Mouse (Mus musculus) left cerebral cortex, adult 18-20 months (tissue): ENCODE measurements at regions not wholly inside any gene's neighbourhood (a gene's known extent, or its start where the extent isn't known, plus 50 kb on each side); places are given as distances from the start of the nearest gene placed in this dataset.
A peak's percentile ranks its signal among the peaks of the same experiment; 100 is the strongest.

ENCODE experiments used
- DNase-seq, 2 experiments: peaks; one replicate each; pipeline ENCODE4 v3.0.0; 2021 to 2022; ENCODE audit warnings: low spot score in 2 of 2, mixed read lengths in 1 of 2

DNA sequence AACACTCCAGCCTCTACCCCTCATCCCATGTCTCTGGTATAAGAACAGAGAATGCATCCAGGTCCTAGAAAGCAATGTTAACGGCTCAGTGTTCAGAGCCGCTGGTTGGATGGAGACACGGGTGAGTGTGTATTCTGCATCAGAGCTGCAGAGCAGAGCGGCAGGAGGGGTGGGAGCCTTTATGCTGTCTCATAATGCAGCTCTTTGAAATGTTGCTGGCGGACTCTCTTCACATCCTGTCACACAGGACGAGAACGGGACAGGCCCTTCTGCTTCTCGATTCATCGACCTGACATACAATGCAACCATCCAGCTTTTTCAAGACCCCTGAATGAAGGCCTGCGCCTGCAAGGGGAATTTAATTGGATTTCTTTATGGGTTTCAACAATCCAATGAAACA is 507.2 kb downstream of the Ccdc171 start:
- DNase-seq = no peak

DNA sequence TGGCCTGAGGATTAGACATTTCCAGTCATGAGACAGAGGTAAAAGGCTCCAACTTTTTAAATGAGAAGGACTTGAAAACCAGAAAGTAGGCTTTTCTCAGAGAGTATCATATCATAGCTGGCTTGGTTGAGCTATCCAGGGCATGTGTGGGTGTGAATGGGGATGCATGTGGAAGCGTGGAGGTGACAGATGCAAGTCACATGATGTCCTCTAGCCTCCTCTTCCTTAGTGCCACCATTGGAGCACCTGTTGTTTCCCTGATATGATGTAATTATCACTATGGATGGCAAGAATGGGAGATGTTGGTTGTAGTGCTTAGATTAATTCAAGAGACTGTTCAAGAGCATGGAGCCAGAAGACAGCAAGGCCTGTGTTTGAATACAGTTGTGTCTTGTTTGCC is 510.0 kb downstream of the Ccdc171 start:
- DNase-seq = no peak

- no peak for DNase-seq
Measured at GRCm38 (mm10) chr4:84037535-84037934, 512.2 kb downstream of the Ccdc171 start.

GRCm38 (mm10) chr4:84050243-84050642 is 524.9 kb downstream of the Ccdc171 start:
- DNase-seq = no peak

DNA sequence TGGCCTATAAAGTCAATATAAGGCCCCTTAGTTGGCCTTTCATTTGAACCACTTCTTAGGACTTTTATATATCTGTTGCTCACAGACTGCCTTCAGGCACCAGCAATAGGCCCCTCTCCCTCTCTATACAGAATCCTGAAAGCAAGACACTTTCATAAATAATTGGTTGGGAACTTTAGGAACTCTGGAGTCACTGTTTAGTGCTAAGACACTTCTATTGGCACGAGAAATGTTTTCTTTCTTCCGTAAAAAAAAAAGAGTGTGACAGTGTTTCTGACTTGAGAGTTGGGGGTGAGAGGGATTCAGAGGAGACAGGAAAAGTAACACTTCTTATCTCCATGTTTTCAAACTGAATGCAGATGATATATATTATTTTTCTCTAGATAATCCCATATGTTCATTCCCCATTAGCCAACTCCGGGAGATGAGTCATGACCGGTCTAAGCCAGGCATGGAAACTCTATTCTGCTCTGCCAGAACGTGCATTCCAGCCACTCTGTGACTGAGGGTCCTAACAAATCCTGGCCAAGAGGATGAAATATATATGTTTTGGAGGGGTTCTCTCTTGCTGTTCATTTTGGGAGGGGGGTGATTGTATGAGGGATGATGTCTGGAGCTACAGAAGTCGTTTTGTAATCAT is 531.6 kb downstream of the Ccdc171 start:
- DNase-seq = no peak

DNA sequence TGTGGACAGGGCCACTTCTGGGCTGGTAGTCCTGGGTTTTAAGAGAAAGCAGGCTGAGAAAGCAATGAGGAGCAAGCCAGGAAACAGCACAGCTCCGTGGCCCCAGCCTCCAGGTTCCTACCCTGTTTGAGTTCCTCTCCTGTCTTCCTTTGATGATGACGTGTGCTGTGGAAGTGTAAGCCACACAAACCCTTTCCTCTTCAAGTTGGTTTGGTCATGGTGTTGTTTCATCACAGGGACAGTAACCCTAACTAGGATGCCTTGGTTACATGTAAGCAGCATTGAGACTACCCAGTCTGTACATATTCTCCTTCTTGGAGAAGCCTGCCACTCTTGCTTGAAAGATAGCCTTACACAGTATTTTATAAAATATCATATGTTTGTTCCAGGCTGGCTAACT is 534.8 kb downstream of the Ccdc171 start:
- DNase-seq = no peak

DNA sequence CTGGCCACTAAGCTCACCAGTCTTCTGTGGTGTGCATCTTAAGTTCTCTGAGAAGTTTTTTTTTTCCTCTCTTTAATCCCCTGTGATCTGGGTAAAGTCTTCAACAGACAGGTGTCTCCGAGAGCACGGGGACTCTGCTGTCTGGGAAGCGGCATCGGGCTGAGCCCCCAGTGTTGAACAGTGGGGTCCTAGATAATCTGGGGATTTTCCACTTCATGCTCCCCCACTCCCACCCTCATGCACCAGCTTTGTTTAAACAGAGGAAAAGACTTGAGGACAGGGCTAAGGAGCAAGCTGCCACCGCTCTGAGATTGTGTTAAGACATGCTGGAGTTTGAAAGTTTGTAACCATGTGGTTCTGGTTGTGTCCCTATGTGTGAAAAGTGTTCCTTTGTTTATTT is 538.4 kb downstream of the Ccdc171 start:
- no peak for DNase-seq

GRCm38 (mm10) chr4:84064614-84065456 is 539.5 kb downstream of the Ccdc171 start:
- DNase-seq = peak; percentile 77 to 87

- DNase-seq = no peak
Measured at GRCm38 (mm10) chr4:84065457-84066124, 540.2 kb downstream of the Ccdc171 start.

DNA sequence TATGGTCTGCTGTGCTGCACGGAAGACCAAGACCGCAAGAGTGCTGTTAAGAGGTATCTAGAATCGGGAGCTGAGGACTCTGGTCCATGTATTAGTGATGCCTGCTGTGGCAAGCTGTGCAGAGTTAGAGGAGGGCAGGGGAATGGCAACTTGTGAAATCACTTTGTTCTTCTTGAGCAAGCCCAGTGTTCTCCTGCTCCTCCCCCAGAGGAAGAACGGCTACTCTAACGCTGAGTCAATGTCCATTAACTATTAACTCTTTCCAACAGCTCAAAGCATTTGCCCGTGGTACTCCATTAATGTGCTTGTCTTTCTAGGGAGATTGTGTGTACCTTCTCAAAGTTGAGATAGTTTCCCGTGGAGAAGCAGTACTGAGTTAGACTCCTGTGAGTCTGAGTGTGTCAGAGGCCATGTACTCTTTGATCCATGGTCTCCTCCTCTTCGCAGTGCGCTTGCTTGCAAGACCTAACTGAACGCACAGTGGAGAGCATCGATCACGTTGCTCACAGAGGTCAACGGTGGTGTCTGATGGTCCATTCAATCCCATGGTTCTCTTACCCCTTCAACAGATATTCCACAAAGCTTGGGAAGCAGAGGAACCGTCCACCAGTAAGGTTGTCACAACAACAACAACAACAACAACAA is 542.7 kb downstream of the Ccdc171 start:
- DNase-seq = no peak

- no peak for DNase-seq
Measured at GRCm38 (mm10) chr4:84068947-84069663, 543.8 kb downstream of the Ccdc171 start.

- DNase-seq = no peak
Measured at GRCm38 (mm10) chr4:84069681-84070080, 544.3 kb downstream of the Ccdc171 start.

DNA sequence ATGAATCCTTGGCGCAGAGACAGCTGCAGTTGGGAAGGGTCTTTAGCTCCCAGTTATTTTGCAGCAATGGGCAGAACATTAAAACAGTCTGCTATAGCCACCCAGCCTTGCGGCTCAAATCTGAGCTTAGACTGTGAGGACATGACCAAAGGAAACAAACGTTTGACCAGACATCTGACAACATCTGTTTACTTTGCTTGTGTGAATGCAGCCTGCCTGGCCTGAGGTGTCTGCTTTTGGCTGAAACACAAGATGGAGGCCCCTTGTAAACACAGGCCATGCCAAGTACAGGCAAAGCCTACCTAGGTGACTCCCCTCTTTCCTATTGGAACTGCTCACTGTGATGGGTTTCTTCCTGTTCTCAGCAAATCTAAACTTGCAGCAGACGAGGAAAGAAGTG is 544.7 kb downstream of the Ccdc171 start:
- no peak for DNase-seq

- DNase-seq = no peak
Measured at GRCm38 (mm10) chr4:84072096-84072495, 546.8 kb downstream of the Ccdc171 start.

- DNase-seq = no peak
Measured at GRCm38 (mm10) chr4:84076526-84076925, 551.2 kb downstream of the Ccdc171 start.

DNA sequence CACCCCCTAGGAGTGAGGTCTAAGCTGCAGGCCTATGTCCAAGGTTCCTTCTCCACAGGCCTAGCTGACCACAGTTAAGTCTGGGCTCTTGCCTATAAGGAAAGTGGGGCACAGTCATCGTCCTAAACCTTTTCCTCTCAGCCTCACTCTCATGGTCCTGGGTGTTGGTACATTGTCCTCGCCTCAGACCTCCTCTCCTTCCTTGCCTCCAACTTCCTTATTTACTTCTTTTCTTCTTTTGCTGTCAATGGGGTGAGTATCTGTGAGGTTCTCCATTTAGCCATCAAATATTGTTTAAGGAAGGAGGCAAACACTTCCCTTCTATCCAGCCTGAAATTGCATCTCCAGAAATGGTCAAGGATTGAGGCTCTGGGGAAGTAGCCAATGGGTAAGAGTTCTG is 554.2 kb downstream of the Ccdc171 start:
- no peak for DNase-seq

DNA sequence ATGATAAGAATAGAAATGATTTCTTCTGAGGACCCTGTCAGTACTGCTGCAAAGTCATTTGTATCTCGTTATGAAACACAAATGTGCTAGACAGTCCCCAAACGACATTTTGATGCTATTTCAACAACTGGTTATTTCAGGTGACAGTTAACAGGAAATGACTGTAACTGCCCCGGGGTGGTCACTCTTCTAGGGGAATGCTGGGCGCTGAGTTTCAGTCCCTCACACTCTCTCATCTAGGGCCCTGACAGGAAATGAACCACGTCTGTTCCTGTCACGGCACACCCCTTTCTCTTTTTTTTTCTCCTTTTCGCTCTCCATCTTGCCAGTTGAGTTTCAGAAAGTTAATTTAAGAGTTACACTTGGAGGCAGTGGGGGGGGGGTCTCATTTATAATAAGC is 556.2 kb downstream of the Ccdc171 start:
- DNase-seq = no peak

GRCm38 (mm10) chr4:84088166-84088565 is 562.8 kb downstream of the Ccdc171 start:
- DNase-seq = no peak

GRCm38 (mm10) chr4:84092509-84092908 is 567.2 kb downstream of the Ccdc171 start:
- no peak for DNase-seq

DNA sequence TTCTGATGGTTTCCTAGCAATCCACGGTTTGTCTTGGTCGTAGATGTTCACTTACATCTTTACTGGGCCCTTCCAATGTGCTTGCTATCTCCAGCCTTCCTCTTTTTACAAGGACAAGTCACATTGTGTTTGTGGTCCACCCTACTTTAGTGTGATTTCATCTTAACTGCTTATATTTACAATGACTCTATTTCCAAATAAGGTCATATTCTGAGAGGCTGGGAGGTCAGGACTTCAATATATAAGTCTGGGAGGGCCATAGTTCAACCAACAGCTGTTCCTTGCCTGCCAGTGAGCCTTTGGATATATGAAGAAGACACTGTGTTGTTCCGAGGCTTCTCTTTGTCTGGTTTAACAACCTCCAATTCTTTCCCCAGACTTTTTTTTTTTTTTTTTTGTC is 569.9 kb downstream of the Ccdc171 start:
- no peak for DNase-seq

- DNase-seq = no peak
Measured at GRCm38 (mm10) chr4:84096081-84096480, 570.7 kb downstream of the Ccdc171 start.
